Mouse (Mus musculus): ENCODE results near the gene St3gal4. TPM values are rescaled to one million over a fixed set of nuclear protein-coding genes. Genes with fewer than 3 reads are reported as not detected.

Gene St3gal4
- 26.2 TPM for polyA plus RNA-seq (2014; fragmentation: Illumina TruSeq; extraction: RNeasy Lipid Tissue Mini Kit (QIAGEN cat#74804); ENCODE audit: low read depth, low replicate concordance)

GRCm38 (mm10) chr9:35119168-35119567 is at the start of gene St3gal4:
Gene St3gal4, minus strand, starts transcription at chr9:35119268.

Other genes starting within 250 kb of the St3gal4 start
- gene Dcps, start 56.8 kb upstream of the St3gal4 start, polyA plus RNA-seq (2014; fragmentation: Illumina TruSeq; extraction: RNeasy Lipid Tissue Mini Kit (QIAGEN cat#74804); ENCODE audit: low read depth, low replicate concordance), result 28.5 TPM
- gene Srpr, start 80.9 kb upstream of the St3gal4 start, polyA plus RNA-seq (2014; fragmentation: Illumina TruSeq; extraction: RNeasy Lipid Tissue Mini Kit (QIAGEN cat#74804); ENCODE audit: low read depth, low replicate concordance), result 168 TPM
- gene Tirap, start 81.0 kb upstream of the St3gal4 start, polyA plus RNA-seq (2014; fragmentation: Illumina TruSeq; extraction: RNeasy Lipid Tissue Mini Kit (QIAGEN cat#74804); ENCODE audit: low read depth, low replicate concordance), result 7.2 TPM
- 47.8 TPM for gene Foxred1, start 91.8 kb upstream of the St3gal4 start, polyA plus RNA-seq (2014; fragmentation: Illumina TruSeq; extraction: RNeasy Lipid Tissue Mini Kit (QIAGEN cat#74804); ENCODE audit: low read depth, low replicate concordance)
- gene Fam118b, start 148.5 kb upstream of the St3gal4 start, polyA plus RNA-seq (2014; fragmentation: Illumina TruSeq; extraction: RNeasy Lipid Tissue Mini Kit (QIAGEN cat#74804); ENCODE audit: low read depth, low replicate concordance), result 20.1 TPM
- gene Rpusd4, start 148.6 kb upstream of the St3gal4 start, polyA plus RNA-seq (2014; fragmentation: Illumina TruSeq; extraction: RNeasy Lipid Tissue Mini Kit (QIAGEN cat#74804); ENCODE audit: low read depth, low replicate concordance), result 15.5 TPM